Mouse (Mus musculus) left cerebral cortex, adult 18-20 months (tissue): ENCODE results near the gene Galm. TPM values are rescaled to one million over a fixed set of nuclear protein-coding genes. Genes with fewer than 3 reads are reported as not detected.
"Not testable (repeated sequence)": the region's sequence is repeated elsewhere in the genome, so short reads cannot be mapped to it uniquely, and the experiment has no call there.

ENCODE experiments used
- DNase-seq, 2 experiments: peaks; one replicate each; pipeline ENCODE4 v3.0.0; 2021 to 2022; ENCODE audit warnings: low spot score in 2 of 2, mixed read lengths in 1 of 2
- total RNA-seq, 2 experiments: library from RNA; stranded (reverse); gene quantifications; 2 replicates each; pipeline ENCODE4 v1.2.3; 2021

Gene Galm
- total RNA-seq, 2 experiments from 2014 or later = 2.3 to 2.8 TPM

GRCm38 (mm10) chr17:80206301-80206670 is 79.0 kb downstream of the Galm start:
- peak; percentile 46 to 48 for DNase-seq

GRCm38 (mm10) chr17:80206671-80207581 is 79.7 kb downstream of the Galm start, which contains the start of the genes Srsf7 and Ttc39d:
Srsf7 (minus strand) TSS chr17:80207307.
Ttc39d (plus strand) TSS chr17:80207460.
- peak; percentile 97 for DNase-seq

GRCm38 (mm10) chr17:80213998-80214397 is 86.7 kb downstream of the Galm start:
- not testable (repeated sequence) for DNase-seq

- no peak for DNase-seq
Measured at GRCm38 (mm10) chr17:80220131-80220530, 92.9 kb downstream of the Galm start.

GRCm38 (mm10) chr17:80221202-80221601 is 93.9 kb downstream of the Galm start:
- no peak for DNase-seq

GRCm38 (mm10) chr17:80221890-80222628 is 94.8 kb downstream of the Galm start:
- no peak for DNase-seq

GRCm38 (mm10) chr17:80223829-80224228 is 96.6 kb downstream of the Galm start:
- DNase-seq = no peak

GRCm38 (mm10) chr17:80224326-80225116 is 97.2 kb downstream of the Galm start, which contains the start of gene Gemin6:
Gemin6 (plus strand) TSS chr17:80224441.
- peak; percentile 87 to 91 for DNase-seq

- DNase-seq = not testable (repeated sequence)
Measured at GRCm38 (mm10) chr17:80225142-80225541, 97.9 kb downstream of the Galm start.

GRCm38 (mm10) chr17:80229396-80229795 is 102.1 kb downstream of the Galm start:
- no peak for DNase-seq

- no peak for DNase-seq
Measured at GRCm38 (mm10) chr17:80233844-80234243, 106.6 kb downstream of the Galm start.

- DNase-seq = no peak
Measured at GRCm38 (mm10) chr17:80234376-80234775, 107.1 kb downstream of the Galm start.

Other genes starting within 250 kb of the Galm start
- 10 to 100 TPM; 64.3 to 66.0 TPM for gene Atl2, start 231.3 kb upstream of the Galm start, total RNA-seq
- 10 to 100 TPM; 62.1 to 65.0 TPM for gene Hnrnpll, start 65.1 kb upstream of the Galm start, total RNA-seq
- gene Srsf7, start 79.8 kb downstream of the Galm start, total RNA-seq = 100 to 1,000 TPM; 120 to 125 TPM
- gene Ttc39d, start 80.0 kb downstream of the Galm start, total RNA-seq = under 1 TPM in 1 of 2 experiments, not detected in 1; 0.14 TPM
- gene Gemin6, start 97.0 kb downstream of the Galm start, total RNA-seq = 1 to 10 TPM; 3.9 to 5.9 TPM
- gene Morn2, start 162.7 kb downstream of the Galm start, total RNA-seq = 10 to 100 TPM; 15.4 to 16.9 TPM
- gene Dhx57, start 163.0 kb downstream of the Galm start, total RNA-seq = 10 to 100 TPM; 34.3 to 37.8 TPM
- gene Arhgef33, start 179.9 kb downstream of the Galm start, total RNA-seq = 1 to 10 TPM; 2.4 to 3.9 TPM
- gene Gm10190, start 246.1 kb downstream of the Galm start, total RNA-seq = not detected